Mouse (Mus musculus): ENCODE results near the gene Wdcp. TPM values are rescaled to one million over a fixed set of nuclear protein-coding genes. Genes with fewer than 3 reads are reported as not detected.

Wdcp gene
- total RNA-seq (2023): 12.5 to 16.5 TPM (median 15.7 TPM) in 4 replicates

DNA sequence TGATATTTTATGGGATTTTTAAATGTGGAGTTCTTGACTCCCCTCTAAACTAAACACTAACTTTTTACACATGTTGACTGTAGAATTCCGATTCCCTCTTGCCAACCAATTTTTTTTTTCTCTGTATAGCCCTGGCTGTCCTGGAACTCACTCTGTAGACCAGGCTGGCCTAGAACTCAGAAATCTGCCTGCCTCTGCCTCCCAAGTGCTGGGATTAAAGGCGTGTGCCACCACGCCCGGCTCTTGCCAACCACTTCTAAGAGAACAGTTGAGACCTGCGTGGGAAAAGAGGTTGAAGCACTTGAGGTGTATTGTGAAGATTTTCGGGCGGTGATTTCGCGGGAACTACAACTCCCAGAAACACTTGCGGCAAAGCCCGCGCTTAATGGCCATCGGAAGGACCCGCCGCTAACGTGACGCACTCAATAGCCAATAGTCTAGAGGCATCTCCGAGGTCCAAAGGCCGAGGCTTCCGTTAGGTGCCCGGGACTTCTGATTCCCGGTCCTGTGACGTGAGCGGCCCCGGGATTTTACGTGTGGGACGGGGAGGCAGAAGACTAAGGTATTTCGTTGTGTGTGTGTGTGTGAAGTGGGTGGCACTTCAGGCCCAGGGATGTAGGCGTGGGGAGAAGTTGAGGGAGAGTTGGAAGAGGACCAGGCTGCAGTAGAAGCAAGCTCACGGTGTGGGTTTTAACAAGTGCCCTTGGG, at the start of gene Wdcp:
TSS of gene Wdcp (plus strand) at position 414 of the 708 bp plus-strand sequence.

DNA sequence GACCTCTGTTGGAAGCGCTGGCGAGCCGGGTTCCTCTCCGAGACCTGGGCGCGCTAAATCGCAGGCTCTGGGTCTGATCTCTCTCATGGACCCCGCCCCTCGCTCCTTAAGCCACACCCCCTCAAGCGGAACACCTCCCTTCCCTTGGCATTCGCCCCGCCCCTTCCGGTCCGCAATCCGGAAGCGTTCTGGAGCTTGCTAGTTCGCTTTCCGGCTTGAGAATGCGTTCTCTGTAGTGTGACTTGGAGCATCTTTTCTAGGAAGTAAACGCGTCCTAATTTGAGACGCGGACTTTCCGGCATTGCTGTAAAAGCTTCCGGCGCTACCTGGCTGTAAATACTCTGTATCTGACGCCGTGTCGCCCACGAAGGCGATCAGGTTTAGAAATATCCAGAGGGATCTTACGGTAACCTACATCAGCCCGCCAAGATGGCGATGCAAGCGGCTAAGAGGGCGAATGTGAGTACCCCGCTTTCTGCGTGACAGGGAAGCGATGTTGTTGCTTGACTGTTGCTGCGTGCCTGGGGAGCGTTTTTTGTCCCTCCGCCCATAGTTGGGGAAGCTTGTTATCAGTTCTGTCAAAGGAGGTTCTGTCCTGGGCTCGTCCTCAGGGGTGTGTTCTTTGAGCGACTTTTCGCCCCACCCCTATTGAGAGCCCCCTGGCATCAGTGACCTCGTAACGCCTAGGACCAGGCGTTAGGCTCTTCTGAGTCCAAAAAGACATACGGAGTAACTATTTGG, 25.6 kb upstream of the Wdcp start, which contains the start of gene Sf3b6:
TSS of gene Sf3b6 (plus strand) at position 184 of the 741 bp plus-strand sequence.

DNA sequence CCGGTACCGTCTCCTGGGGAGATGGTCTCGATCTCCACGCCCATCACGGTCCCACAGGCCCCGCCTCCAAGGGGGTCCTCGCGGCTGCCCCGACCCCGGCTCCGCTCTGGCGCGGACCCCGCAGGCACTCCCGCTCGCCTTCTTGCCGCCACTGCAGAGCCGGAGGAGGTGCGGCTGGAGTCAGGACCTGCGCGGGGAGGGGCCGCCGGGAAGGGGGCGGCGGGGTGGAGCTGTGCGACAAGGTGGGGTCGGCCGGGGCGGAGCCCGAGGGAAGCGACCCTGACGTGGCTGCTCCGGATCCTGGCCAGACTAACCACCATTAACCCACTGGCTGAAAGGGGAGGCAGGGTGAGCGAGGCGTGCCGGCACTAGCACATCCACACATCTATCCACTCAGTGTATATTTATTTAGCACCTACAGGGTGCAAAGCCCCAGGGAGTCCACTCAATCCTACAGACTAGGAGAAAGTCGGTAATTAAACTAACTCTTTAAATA, 1.7 kb upstream of the Wdcp start, which contains the start of gene Fkbp1b:
TSS of gene Fkbp1b (minus strand) at position 200 of the 496 bp plus-strand sequence.

DNA sequence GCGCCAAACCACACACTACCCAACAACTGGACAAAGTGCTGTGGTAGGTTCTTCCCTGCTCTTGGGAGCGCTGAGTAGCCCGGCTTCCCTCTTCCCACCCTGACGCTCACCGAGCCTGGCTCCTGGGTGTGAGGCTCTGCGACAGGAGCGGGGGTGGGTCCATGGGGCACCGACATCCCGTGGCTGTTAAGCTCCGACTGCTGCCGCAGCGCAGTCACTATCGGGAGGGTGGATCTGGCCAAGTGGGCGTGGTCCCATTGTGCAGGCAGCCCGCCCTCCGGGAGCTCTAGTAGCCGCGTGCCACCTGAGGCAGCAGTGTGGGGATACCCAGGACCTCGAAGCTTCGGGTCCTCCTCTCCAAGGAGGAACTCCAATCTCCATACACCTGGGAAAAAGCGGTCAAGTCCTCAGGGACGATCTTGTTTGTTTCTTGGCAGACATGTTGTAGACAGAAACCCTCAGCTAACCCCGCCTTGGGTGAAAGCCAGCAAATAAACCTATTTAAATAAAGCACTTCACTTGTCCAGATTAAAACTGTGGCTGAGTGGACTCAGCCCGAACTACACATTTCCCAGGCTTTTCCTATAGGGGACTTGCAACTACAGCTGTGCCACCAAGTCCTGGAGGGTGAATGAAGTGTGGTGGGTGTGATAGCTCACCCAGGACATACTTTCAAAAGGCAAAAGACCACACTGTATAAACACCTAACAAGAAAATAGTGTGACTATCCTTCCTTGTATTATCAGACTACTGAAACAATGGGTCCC, 31.2 kb downstream of the Wdcp start, which contains the start of gene Mfsd2b:
TSS of gene Mfsd2b (minus strand) at position 199 of the 767 bp plus-strand sequence.

DNA sequence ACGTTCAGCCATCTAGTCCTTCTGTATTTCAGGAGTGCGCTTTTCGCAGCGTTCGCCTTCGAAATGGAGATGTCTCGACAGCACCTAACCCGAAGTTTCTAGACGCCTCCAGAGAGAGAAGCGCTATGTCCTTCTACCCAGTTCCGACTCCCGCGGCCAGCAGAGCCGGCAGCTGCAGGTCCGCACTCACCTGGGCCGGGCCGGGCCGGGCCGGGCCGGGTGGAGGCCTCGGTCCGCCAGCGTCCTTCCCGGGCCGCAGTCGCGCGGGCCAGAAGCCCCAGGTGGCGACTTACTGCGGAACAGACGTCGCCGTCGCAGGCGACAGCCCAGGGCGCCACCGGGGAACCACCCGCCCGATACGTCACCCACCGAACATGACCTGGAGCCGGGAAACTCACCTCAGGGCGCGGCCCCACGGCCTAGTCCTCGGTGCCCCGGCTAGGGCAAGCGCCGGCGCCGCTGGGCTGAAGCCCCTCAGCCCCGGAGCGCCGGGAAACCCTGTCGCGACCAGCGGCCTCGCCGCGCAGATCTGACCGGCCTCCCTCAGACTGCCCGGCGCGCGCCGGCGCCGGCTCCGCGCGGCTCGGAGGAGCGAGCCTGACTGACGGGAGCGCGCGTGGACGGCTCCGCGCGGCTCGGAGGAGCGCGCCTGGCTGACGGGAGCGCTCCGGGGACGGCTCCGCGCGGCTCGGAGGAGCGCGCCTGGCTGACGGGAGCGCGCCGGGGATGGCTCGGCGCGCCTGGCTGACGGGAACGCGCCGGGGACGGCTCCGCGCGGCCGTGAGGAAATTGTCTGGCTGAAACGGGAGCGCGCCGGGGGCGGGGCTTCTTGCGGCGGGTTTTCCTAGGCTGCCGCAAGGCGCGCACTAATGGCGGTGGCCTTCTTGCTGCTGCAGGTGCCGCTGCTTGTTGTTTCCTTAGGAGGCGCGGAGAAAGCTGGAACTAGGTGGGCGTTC, 64.1 kb downstream of the Wdcp start, which contains the start of gene Ubxn2a:
TSS of gene Ubxn2a (minus strand) at position 755 of the 956 bp plus-strand sequence.

Other genes with a start within 250 kb of the Wdcp start
- 0.42 TPM in 1 of 4 replicates, not detected in the others for gene Fam228a, start 104.9 kb upstream of the Wdcp start, total RNA-seq (2023)
- 1.0 to 2.0 TPM (median 1.8 TPM) in 4 replicates for gene Pfn4, start 74.3 kb upstream of the Wdcp start, total RNA-seq (2023)
- 3.8 to 11.4 TPM (median 9.1 TPM) in 4 replicates for gene Fam228b, start 74.0 kb upstream of the Wdcp start, total RNA-seq (2023)
- 113 to 135 TPM (median 126 TPM) in 4 replicates for gene Sf3b6, start 25.8 kb upstream of the Wdcp start, total RNA-seq (2023)
- gene Fkbp1b, start 1.7 kb upstream of the Wdcp start, total RNA-seq (2023): not detected in 4 replicates
- 2.3 to 3.3 TPM (median 2.5 TPM) in 4 replicates for gene Mfsd2b, start 31.1 kb downstream of the Wdcp start, total RNA-seq (2023)
- 27.9 to 32.3 TPM (median 30.5 TPM) in 4 replicates for gene Ubxn2a, start 64.4 kb downstream of the Wdcp start, total RNA-seq (2023)
- 79.1 to 88.1 TPM (median 83.0 TPM) in 4 replicates for gene Atad2b, start 74.0 kb downstream of the Wdcp start, total RNA-seq (2023)